Mouse (Mus musculus) cerebellum, adult 11 months (tissue): ENCODE data around the gene Rap2a.

Experiments used
- DNase-seq: peaks from one replicate; pipeline ENCODE4 v3.0.0; 2022

Rap2a gene

GRCm38 (mm10) chr14:120542976-120543375 lies 64.7 kb downstream of the Rap2a start:
- no peak for DNase-seq

GRCm38 (mm10) chr14:120543846-120544245 lies 65.6 kb downstream of the Rap2a start:
- DNase-seq, result no peak

GRCm38 (mm10) chr14:120544495-120544894 lies 66.3 kb downstream of the Rap2a start:
- DNase-seq, result no peak

DNA sequence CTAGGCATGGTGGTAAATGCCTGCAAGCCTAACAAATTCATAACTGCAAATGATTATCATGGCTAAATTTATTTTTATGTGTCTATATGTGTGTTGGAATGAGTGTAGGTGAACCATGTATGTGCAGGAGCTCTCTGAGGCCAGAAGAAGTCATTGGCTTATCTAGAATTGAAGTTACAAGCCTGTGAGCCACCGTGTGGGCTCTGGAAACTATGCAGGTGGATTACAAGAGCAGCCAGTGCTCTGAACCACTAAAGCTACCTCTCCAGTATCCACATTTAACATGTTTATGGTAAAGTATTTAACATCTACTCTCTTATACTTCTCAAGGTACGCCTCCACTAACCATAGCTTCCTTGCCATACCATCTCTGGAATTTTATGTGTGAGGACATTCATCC lies 66.7 kb downstream of the Rap2a start:
- DNase-seq, result no peak
